17 mouse cellular contexts compared by ENCODE assay signal in the genomic region with DNA sequence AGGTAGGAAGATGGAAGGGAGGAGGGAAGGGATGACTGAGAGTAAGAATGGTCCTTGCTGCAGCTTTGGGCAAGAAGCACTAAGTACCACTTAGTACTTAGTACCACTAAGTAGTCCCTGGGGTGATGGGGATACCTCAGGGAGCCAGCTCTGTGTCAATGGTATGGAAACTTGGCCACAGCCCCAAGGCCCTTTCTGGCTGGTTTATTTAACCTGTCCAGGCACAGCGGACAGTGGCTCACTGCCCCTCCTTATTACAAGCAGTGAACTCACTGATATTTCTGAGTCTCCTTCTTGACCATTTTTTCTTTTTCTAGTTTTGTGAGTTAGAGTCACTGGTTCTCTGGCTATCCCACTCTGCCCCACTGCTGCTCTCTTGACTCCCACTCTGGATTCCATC. TPM values are rescaled to one million over a fixed set of nuclear protein-coding genes. Genes with fewer than 3 reads are reported as not detected.
DNase-seq lines count a peak whose midpoint lies in the region; ATAC-seq and TF ChIP-seq lines count a peak whose summit lies in the region.
"Had no signal": no experiment of that assay in that cellular context is flagged by ENCODE, and none has a peak within 500 bp of the region (broad histone marks: within the 10 kb centered on the region; RNA-seq: fewer than 3 reads in every experiment).

No protein-coding gene starts in this region.

- peak overlapping the region; percentile 73 for H3K27ac ChIP-seq in kidney, embryonic 15.5 days
- H3K27ac ChIP-seq in CH12.LX (ENCODE audit: insufficient read depth, low read depth), result peak overlapping the region; percentile 70
- H3K27ac ChIP-seq in intestine, postnatal 0 days (ENCODE audit: low read depth, low read length), result peak overlapping the region; percentile 2; the same call in 1 of the 2 replicates
- H3K27ac ChIP-seq in hindbrain, embryonic 11.5 days (ENCODE audit: low read depth, low read length), result no peak overlapping the region
- H3K27ac ChIP-seq: hindbrain, embryonic 14.5 days; midbrain, embryonic 10.5 days had no signal

- 82% methylated on average over 1 of the region's 1 CpGs for WGBS in kidney, embryonic 15.5 days
- WGBS in intestine, postnatal 0 days, result 71% methylated on average over 1 of the region's 1 CpGs
- 100% methylated on average over 1 of the region's 1 CpGs for WGBS in hindbrain, embryonic 11.5 days

- H3K4me3 ChIP-seq in kidney, embryonic 15.5 days (replicated peaks), result no peak overlapping the region
- peak overlapping the region in 1 of 3 experiments; percentile 0 for H3K4me3 ChIP-seq in CH12.LX (replicated peaks in 1 of 3; ENCODE audit: low read depth in 2 of 3, low read length in 2 of 3, poor library complexity in 1 of 3)
- no peak overlapping the region for H3K4me3 ChIP-seq in intestine, postnatal 0 days (ENCODE audit: low read depth, low read length)
- no peak overlapping the region for H3K4me3 ChIP-seq in hindbrain, embryonic 11.5 days (ENCODE audit: low read depth, low read length)
- H3K4me3 ChIP-seq: midbrain, embryonic 10.5 days had no signal

- H3K4me1 ChIP-seq in kidney, embryonic 15.5 days, result peaks cover 71% of the 10 kb centered on the region
- peaks cover 28 to 63% of the 10 kb centered on the region in 2 experiments for H3K4me1 ChIP-seq in CH12.LX (ENCODE audit: control insufficient read depth in 1 of 2, insufficient read depth in 2 of 2)
- H3K4me1 ChIP-seq in intestine, postnatal 0 days (replicated peaks; ENCODE audit: control insufficient read depth, insufficient read depth, low read length), result no peaks in the 10 kb centered on the region
- no peaks in the 10 kb centered on the region for H3K4me1 ChIP-seq in hindbrain, embryonic 11.5 days (replicated peaks; ENCODE audit: control insufficient read depth, insufficient read depth, low read length)
- H3K4me1 ChIP-seq: midbrain, embryonic 10.5 days had no signal

- H3K9me3 ChIP-seq in kidney, embryonic 15.5 days (replicated peaks), result no peaks in the 10 kb centered on the region
- H3K9me3 ChIP-seq in CH12.LX (replicated peaks; ENCODE audit: low read length), result no peaks in the 10 kb centered on the region
- no peaks in the 10 kb centered on the region for H3K9me3 ChIP-seq in intestine, postnatal 0 days (ENCODE audit: control insufficient read depth)
- no peaks in the 10 kb centered on the region for H3K9me3 ChIP-seq in hindbrain, embryonic 11.5 days (ENCODE audit: control insufficient read depth, low read length)
- H3K9me3 ChIP-seq: midbrain, embryonic 10.5 days had no signal

- TF ChIP-seq POLR2A in CH12.LX (IDR thresholded peaks at IDR 0.05; ENCODE audit: low read depth, low read length), result no peak

- no peak overlapping the region for H3K9ac ChIP-seq in kidney, embryonic 15.5 days
- H3K9ac ChIP-seq in CH12.LX (ENCODE audit: insufficient read depth, low read depth), result no peak overlapping the region
- H3K9ac ChIP-seq in intestine, postnatal 0 days (ENCODE audit: low read depth, low read length), result no peak overlapping the region
- H3K9ac ChIP-seq in hindbrain, embryonic 11.5 days (ENCODE audit: low read depth, low read length), result no peak overlapping the region
- H3K9ac ChIP-seq: forebrain, postnatal 0 days; hindbrain, embryonic 14.5 days; liver, postnatal 0 days had no signal

- no peak overlapping the region for H3K4me2 ChIP-seq in kidney, embryonic 15.5 days
- no peak overlapping the region for H3K4me2 ChIP-seq in CH12.LX (ENCODE audit: insufficient read depth, low read depth, poor library complexity, severe bottlenecking)
- no peak overlapping the region for H3K4me2 ChIP-seq in intestine, postnatal 0 days (replicated peaks; ENCODE audit: low read depth)
- H3K4me2 ChIP-seq in hindbrain, embryonic 11.5 days (replicated peaks; ENCODE audit: low read depth, low read length), result no peak overlapping the region
- H3K4me2 ChIP-seq: heart, embryonic 11.5 days; hindbrain, embryonic 14.5 days had no signal

- H3K27me3 ChIP-seq in kidney, embryonic 15.5 days, result no peaks in the 10 kb centered on the region
- no peaks in the 10 kb centered on the region for H3K27me3 ChIP-seq in CH12.LX (replicated peaks)
- H3K27me3 ChIP-seq in intestine, postnatal 0 days (replicated peaks; ENCODE audit: control insufficient read depth, insufficient read depth, low read length), result no peaks in the 10 kb centered on the region
- H3K27me3 ChIP-seq in hindbrain, embryonic 11.5 days (ENCODE audit: control insufficient read depth, insufficient read depth, low read length), result no peaks in the 10 kb centered on the region
- H3K27me3 ChIP-seq: Patski had no signal

- TF ChIP-seq CTCF in CH12.LX (conservative IDR thresholded peaks at IDR 0.05 in 1 of 2, IDR thresholded peaks at IDR 0.05 in 1 of 2; ENCODE audit: low read depth in 2 of 2, low read length in 2 of 2), result no peak
- TF ChIP-seq CTCF in intestine, postnatal 0 days (IDR thresholded peaks at IDR 0.05; ENCODE audit: low read depth), result no peak

- in situ Hi-C loops in CH12.LX (cut with MboI; ENCODE audit: low pct_ligation_motif_present, low pct_unique_long_range_greater_than_20kb, low sequenced_read_pairs), result loop anchor here (25.0 kb wide), 1 partner anchor 420 kb away; no protein-coding TSS in a partner anchor

- 0 out of 2 replicates have a peak, but pooled peaks have one; percentile 20 for TF ChIP-seq EP300 in CH12.LX (IDR thresholded peaks at IDR 0.05; ENCODE audit: low read length)

- TF ChIP-seq RAD21 in CH12.LX (IDR thresholded peaks at IDR 0.05; ENCODE audit: low read depth, low read length), result no peak

- no peaks in the 10 kb centered on the region for H3K79me2 ChIP-seq in CH12.LX (replicated peaks; ENCODE audit: control insufficient read depth, extremely low read depth, insufficient read depth, poor library complexity, severe bottlenecking)

- no peaks in the 10 kb centered on the region for H3K36me3 ChIP-seq in kidney, embryonic 15.5 days
- H3K36me3 ChIP-seq in CH12.LX (replicated peaks in 1 of 2; ENCODE audit: control insufficient read depth in 1 of 2, insufficient read depth in 1 of 2, low read length in 1 of 2), result no peaks in the 10 kb centered on the region
- H3K36me3 ChIP-seq in intestine, postnatal 0 days (ENCODE audit: control insufficient read depth, insufficient read depth), result no peaks in the 10 kb centered on the region
- H3K36me3 ChIP-seq in hindbrain, embryonic 11.5 days (ENCODE audit: control insufficient read depth, insufficient read depth, low read length), result no peaks in the 10 kb centered on the region
- H3K36me3 ChIP-seq: midbrain, embryonic 10.5 days had no signal

- no peak for ATAC-seq in kidney, embryonic 15.5 days (replicated peaks; ENCODE audit: low FRiP score)
- no peak for ATAC-seq in intestine, postnatal 0 days
- ATAC-seq in hindbrain, embryonic 11.5 days (ENCODE audit: low FRiP score), result no peak
- ATAC-seq: forebrain, postnatal 0 days; liver, postnatal 0 days had no signal

- DNase-seq in adrenal gland, postnatal 10 days, result peak; percentile 52
- DNase-seq in adrenal gland, adult 8-10 months, result no peak
- DNase-seq in kidney, adult 9 months, result no peak
- DNase-seq in CH12.LX (ENCODE audit: extremely low read depth), result no peak
- no peak for DNase-seq in urinary bladder, postnatal 10 days (ENCODE audit: low spot score)
- DNase-seq in hindbrain, embryonic 11.5 days (ENCODE audit: low spot score), result no peak
- DNase-seq: cerebellum, adult 8-10 months; forebrain, postnatal 0 days; left cerebral cortex, postnatal 4 days; liver, postnatal 0 days; retina, postnatal 1 day had no signal

- dilution Hi-C loops in CH12.LX (cut with MboI; ENCODE audit: extremely low pct_ligation_motif_present, extremely low pct_unique_long_range_greater_than_20kb, low sequenced_read_pairs), result no loop called here

TF ChIP-seq in CH12.LX, 34 proteins besides CTCF, POLR2A, EP300 and RAD21:
- TF ChIP-seq TBP (conservative IDR thresholded peaks at IDR 0.05; ENCODE audit: low read depth, low read length) (no peak), BHLHE40 (IDR thresholded peaks at IDR 0.05; ENCODE audit: low read depth, low read length) (0 out of 2 replicates have a peak, but pooled peaks have one; percentile 14), MEF2A (IDR thresholded peaks at IDR 0.05; ENCODE audit: borderline replicate concordance, low read depth, low read length) (0 out of 2 replicates have a peak, but pooled peaks have one; percentile 14), PAX5 (IDR thresholded peaks at IDR 0.05; ENCODE audit: low read length) (no peak), MYC (IDR thresholded peaks at IDR 0.05; ENCODE audit: low read depth, low read length) (no peak), RCOR1 (conservative IDR thresholded peaks at IDR 0.05; ENCODE audit: low read depth, low read length) (no peak)

RNA-seq across cellular contexts. Expression of gene Igfbp7, which starts 40.7 kb away (rescaled TPM):
- 100 to 1,000 TPM; 664 to 746 TPM for total RNA-seq in adrenal gland, postnatal 10 days (2021)
- 100 to 1,000 TPM; 532 to 639 (median 602) TPM for total RNA-seq in adrenal gland, adult 8-10 months (2022)
- polyA plus RNA-seq in kidney, embryonic 15.5 days (2015; fragmentation: Nextera tagmentation; extraction: Ambion mirVana), result 343 and 354 TPM in 2 replicates
- 0.17 and 0.29 TPM in 2 replicates for total RNA-seq in CH12.LX (2012; rRNA removed)
- total RNA-seq in CH12.LX (2014; rRNA removed), result 0.30 and 0.35 TPM in 2 replicates
- polyA plus RNA-seq in CH12.LX (2012; ENCODE audit: insufficient read length, low read depth), result 0.52 and 0.70 TPM in 2 replicates
- polyA plus RNA-seq in intestine, postnatal 0 days (2015; fragmentation: Nextera tagmentation; extraction: Ambion mirVana), result 255 and 258 TPM in 2 replicates
- 26.7 and 27.1 TPM in 2 replicates for polyA plus RNA-seq in hindbrain, embryonic 11.5 days (2014; fragmentation: Nextera tagmentation; extraction: Ambion mirVana)

RNA-seq across cellular contexts. Expression of gene Polr2b, which starts 57.2 kb away (rescaled TPM):
- total RNA-seq in adrenal gland, postnatal 10 days (2021), result 10 to 100 TPM; 52.2 to 55.9 TPM
- 100 to 1,000 TPM in 2 of 4 experiments, 10 to 100 TPM in 2; 63.5 to 111 (median 85.4) TPM for total RNA-seq in adrenal gland, adult 8-10 months (2022)
- polyA plus RNA-seq in kidney, embryonic 15.5 days (2015; fragmentation: Nextera tagmentation; extraction: Ambion mirVana), result 67.0 and 69.5 TPM in 2 replicates
- 133 and 140 TPM in 2 replicates for total RNA-seq in CH12.LX (2012; rRNA removed)
- 119 and 129 TPM in 2 replicates for total RNA-seq in CH12.LX (2014; rRNA removed)
- 78.0 and 88.0 TPM in 2 replicates for polyA plus RNA-seq in CH12.LX (2012; ENCODE audit: insufficient read length, low read depth)
- 18.7 and 20.3 TPM in 2 replicates for polyA plus RNA-seq in intestine, postnatal 0 days (2015; fragmentation: Nextera tagmentation; extraction: Ambion mirVana)
- polyA plus RNA-seq in hindbrain, embryonic 11.5 days (2014; fragmentation: Nextera tagmentation; extraction: Ambion mirVana), result 86.8 and 106 TPM in 2 replicates

RNA-seq across cellular contexts. Expression of gene Noa1, which starts 57.3 kb away (rescaled TPM):
- total RNA-seq in adrenal gland, postnatal 10 days (2021), result 10 to 100 TPM; 26.7 to 28.0 TPM
- total RNA-seq in adrenal gland, adult 8-10 months (2022), result 10 to 100 TPM; 25.0 to 29.8 (median 27.7) TPM
- 35.7 and 36.2 TPM in 2 replicates for polyA plus RNA-seq in kidney, embryonic 15.5 days (2015; fragmentation: Nextera tagmentation; extraction: Ambion mirVana)
- total RNA-seq in CH12.LX (2012; rRNA removed), result 25.8 and 33.0 TPM in 2 replicates
- total RNA-seq in CH12.LX (2014; rRNA removed), result 44.3 and 45.7 TPM in 2 replicates
- polyA plus RNA-seq in CH12.LX (2012; ENCODE audit: insufficient read length, low read depth), result 59.4 and 60.7 TPM in 2 replicates
- 11.8 and 12.3 TPM in 2 replicates for polyA plus RNA-seq in intestine, postnatal 0 days (2015; fragmentation: Nextera tagmentation; extraction: Ambion mirVana)
- polyA plus RNA-seq in hindbrain, embryonic 11.5 days (2014; fragmentation: Nextera tagmentation; extraction: Ambion mirVana), result 32.0 and 32.5 TPM in 2 replicates

Comparison
In these comparisons a context has a peak if more than half of its experiments do, and no peak if none do; other contexts are left out.
1. RNA of gene Igfbp7, which starts 40.7 kb away (polyA plus RNA-seq): 343 to 354 TPM in kidney, embryonic 15.5 days, 255 to 258 TPM in intestine, postnatal 0 days and 26.7 to 27.1 TPM in hindbrain, embryonic 11.5 days; 0.52 to 0.70 TPM in CH12.LX; every median in the first group is over 10 times any median in the second.